Mouse (Mus musculus) neural tube, embryonic 13.5 days (tissue): ENCODE results near the gene Tbccd1. TPM values are rescaled to one million over a fixed set of nuclear protein-coding genes. Genes with fewer than 3 reads are reported as not detected.

Experiments used
- ATAC-seq: fragments of 200-750 bp; cut with Nextera tagmentation; 2 replicates; pipeline ENCODE4 v1.8.0; 2017; ENCODE audit warnings: low read depth, mild to moderate bottlenecking, moderate TSS enrichment, moderate library complexity
- H3K27ac ChIP-seq: fragments of 300-500 bp; sonication (generic); replicated peaks from 2 replicates; pipeline ENCODE4 v1.5.1; 2015; ENCODE audit warnings: moderate library complexity, mild to moderate bottlenecking, inconsistent platforms
- H3K27me3 ChIP-seq: fragments of 300-500 bp; sonication (generic); 2 replicates; pipeline ENCODE4 v1.6.1; 2015; ENCODE audit warnings: mild to moderate bottlenecking, inconsistent platforms
- H3K36me3 ChIP-seq: fragments of 300-500 bp; sonication (generic); 2 replicates; pipeline ENCODE4 v1.6.1; 2015; ENCODE audit warnings: mild to moderate bottlenecking, inconsistent platforms
- H3K4me1 ChIP-seq: fragments of 300-500 bp; sonication (generic); replicated peaks from 2 replicates; pipeline ENCODE4 v1.6.1; 2015; ENCODE audit warnings: inconsistent platforms
- H3K4me2 ChIP-seq: fragments of 300-500 bp; sonication (generic); 2 replicates; pipeline ENCODE4 v1.6.1; 2015; ENCODE audit warnings: inconsistent platforms, mild to moderate bottlenecking, moderate library complexity
- H3K4me3 ChIP-seq: fragments of 300-500 bp; sonication (generic); 2 replicates; pipeline ENCODE4 v1.5.1; 2015; ENCODE audit warnings: mild to moderate bottlenecking, inconsistent platforms
- H3K9ac ChIP-seq: fragments of 300-500 bp; sonication (generic); 2 replicates; pipeline ENCODE4 v1.6.1; 2015; ENCODE audit warnings: moderate library complexity, mild to moderate bottlenecking, inconsistent platforms
- H3K9me3 ChIP-seq: fragments of 300-500 bp; sonication (generic); 2 replicates; pipeline ENCODE4 v1.6.1; 2016; ENCODE audit warnings: inconsistent platforms
- WGBS: fragments of 180-500 bp; shearing (Covaris S2); methylation state at CpG from one replicate; pipeline ENCODE4 v1.1.7; 2015; 5-methylcytosine and 5-hydroxymethylcytosine counted together
- polyA plus RNA-seq: library from polyadenylated mRNA; unstranded; fragments of >200 nt; fragmentation: Nextera tagmentation; extraction: Ambion mirVana; gene quantifications from 2 replicates; pipeline ENCODE4 v1.2.1, GENCODE M21; 2015

Tbccd1 gene
- polyA plus RNA-seq, 1 experiment from 2014 or later: 22.9 TPM

DNA sequence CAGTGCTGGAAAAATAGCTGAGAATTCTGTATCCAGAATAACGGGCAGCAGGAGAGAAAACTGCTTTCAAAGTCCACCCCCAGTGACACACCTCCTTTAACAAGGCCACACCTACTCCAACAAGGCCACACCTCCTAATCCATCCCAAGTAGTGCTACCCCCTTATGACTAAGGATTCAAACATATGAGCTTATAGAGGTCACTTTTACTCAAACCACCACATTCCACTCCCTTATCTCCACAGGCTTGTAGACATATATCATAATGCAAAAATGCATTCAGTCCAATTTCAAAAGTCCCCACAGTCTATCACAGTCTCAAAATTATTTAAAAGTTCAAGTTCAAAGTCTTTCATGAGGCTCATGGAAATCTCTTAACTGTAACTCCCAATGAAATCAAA lies 9.8 kb downstream of the Tbccd1 start:
- no peaks in the 10 kb centered on the region for H3K36me3 ChIP-seq
- peaks cover 13% of the 10 kb centered on the region for H3K4me1 ChIP-seq
- ATAC-seq: no peak
- no peak overlapping the region for H3K4me2 ChIP-seq
- no peaks in the 10 kb centered on the region for H3K27me3 ChIP-seq
- 89% methylated on average over 1 of the region's 1 CpGs for WGBS
- no peak overlapping the region for H3K4me3 ChIP-seq
- H3K9me3 ChIP-seq: no peaks in the 10 kb centered on the region
- no peak overlapping the region for H3K27ac ChIP-seq
- H3K9ac ChIP-seq: no peak overlapping the region

DNA sequence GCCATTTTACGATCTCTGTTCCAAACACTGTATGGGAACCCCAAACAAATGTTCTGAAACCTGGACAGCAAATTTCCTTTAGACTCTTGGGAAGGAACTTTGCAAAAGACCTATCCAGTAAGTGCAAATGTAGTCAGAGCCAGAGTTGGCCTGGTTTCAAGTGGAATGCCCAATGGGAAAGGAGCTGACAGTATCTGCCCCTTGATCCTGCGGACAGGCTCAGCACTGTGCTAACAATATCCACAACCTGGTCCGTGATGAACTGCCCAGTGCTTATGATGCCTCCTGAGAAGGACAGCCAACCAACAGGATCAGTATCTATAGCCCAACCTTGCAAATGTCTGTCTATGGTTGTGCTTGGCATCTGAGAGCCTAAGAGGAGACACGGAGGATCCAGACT lies 12.0 kb downstream of the Tbccd1 start:
- ATAC-seq: no peak
- WGBS: 83% methylated on average over 4 of the region's 4 CpGs
- Histone ChIP-seq H3K9me3 (no peaks in the 10 kb centered on the region), H3K4me2 (no peak overlapping the region), H3K27me3 (no peaks in the 10 kb centered on the region), H3K9ac (no peak overlapping the region), H3K4me3 (no peak overlapping the region), H3K36me3 (peaks cover 13% of the 10 kb centered on the region; the same call in 1 of the 2 replicates), H3K27ac (no peak overlapping the region), H3K4me1 (peaks cover 13% of the 10 kb centered on the region)

DNA sequence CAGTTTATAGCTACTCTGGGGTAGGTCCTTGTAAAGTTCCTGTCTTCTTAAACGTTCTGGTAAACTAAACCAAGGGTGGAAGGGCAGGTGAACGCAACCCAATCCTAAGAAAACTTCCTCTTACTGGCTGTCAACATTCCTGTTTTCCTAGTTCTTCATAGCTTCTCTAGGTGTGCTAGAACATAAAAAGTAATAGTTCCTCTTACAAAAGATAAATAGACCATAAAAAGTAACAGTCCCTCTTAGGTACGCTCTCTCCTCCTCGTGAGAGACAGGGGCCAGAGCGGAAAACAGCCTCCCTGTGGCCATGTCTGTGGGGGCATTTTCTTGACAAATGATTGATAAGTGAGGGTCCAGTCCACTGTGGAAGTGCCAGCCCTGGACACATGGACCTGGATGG lies 12.6 kb downstream of the Tbccd1 start:
- 35% methylated on average over 5 of the region's 5 CpGs for WGBS
- peak; percentile 10; the same call in 1 of the 2 replicates for ATAC-seq
- H3K4me3 ChIP-seq: peak overlapping the region; percentile 55

DNA sequence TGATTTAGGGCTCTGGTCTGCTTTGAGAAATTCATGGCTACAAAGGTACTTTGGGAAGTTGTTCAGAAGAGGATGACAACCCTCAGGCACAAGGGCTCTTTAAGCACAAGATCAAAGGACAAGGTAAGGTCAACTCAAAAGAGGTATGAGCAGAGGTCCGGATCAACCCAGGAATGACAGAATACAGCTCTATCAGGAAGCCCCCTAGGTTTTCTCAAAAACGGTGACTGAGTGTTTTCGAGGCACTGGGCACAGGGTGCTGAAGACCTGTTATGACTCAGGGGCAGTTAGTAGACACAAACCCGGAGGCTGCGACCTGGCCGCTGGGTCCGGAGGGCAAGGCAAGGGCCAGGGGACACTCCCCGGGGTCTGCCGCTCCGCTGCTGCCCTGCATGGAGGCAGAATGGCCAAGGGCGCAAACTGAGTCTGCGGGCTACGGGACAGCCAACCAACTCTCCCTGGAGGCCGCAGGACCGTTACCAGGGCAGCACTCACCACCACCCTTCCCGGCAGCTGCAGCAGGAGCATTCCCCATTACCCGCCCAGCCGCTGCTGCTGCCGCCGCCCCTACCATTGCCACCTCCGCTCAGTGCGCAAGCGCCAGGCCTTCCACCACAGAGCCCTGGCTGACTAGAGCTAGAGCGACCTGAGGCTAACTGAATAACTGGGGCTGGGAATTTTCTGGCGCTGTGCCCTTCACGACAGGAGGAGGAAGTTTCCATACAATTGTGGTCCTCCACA lies 13.2 kb downstream of the Tbccd1 start:
- Histone ChIP-seq H3K4me2 (peak overlapping the region; percentile 87), H3K4me3 (peak overlapping the region; percentile 55), H3K27me3 (no peaks in the 10 kb centered on the region), H3K36me3 (peaks cover 19% of the 10 kb centered on the region; the same call in 1 of the 2 replicates), H3K9ac (peak overlapping the region; percentile 81), H3K4me1 (peaks cover 13% of the 10 kb centered on the region), H3K27ac (peak overlapping the region; percentile 29; the same call in 1 of the 2 replicates), H3K9me3 (no peaks in the 10 kb centered on the region)
- peak; percentile 98 for ATAC-seq
- WGBS: 4% methylated on average over 26 of the region's 26 CpGs

More for the DNA sequence above, 12.6 kb downstream of the Tbccd1 start:
- Histone ChIP-seq H3K9ac (peak overlapping the region; percentile 81), H3K4me2 (peak overlapping the region; percentile 87), H3K36me3 (peaks cover 19% of the 10 kb centered on the region; the same call in 1 of the 2 replicates), H3K27me3 (no peaks in the 10 kb centered on the region), H3K27ac (peak overlapping the region; percentile 29; the same call in 1 of the 2 replicates), H3K9me3 (no peaks in the 10 kb centered on the region), H3K4me1 (peaks cover 13% of the 10 kb centered on the region)

DNA sequence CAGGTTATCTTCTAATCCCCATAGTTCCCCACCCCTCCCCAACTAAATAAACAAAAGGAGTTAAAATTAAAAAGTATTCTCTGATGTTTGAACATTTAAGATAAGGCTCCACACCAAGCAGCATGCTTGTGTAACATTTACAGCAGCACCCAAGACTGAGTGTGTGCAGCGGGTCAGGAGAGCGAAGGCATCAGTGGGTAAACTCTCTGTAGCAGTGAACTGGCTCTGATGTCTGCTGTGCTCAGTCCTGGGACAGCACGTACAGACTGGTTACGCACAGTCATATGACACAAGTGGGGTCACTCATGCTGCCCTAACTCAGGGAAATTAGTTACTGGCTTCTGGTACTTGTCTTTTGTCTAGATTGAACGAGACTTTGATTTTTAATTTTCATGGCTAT lies 14.6 kb downstream of the Tbccd1 start:
- peaks cover 13% of the 10 kb centered on the region for H3K4me1 ChIP-seq
- H3K9ac ChIP-seq: no peak overlapping the region
- H3K9me3 ChIP-seq: no peaks in the 10 kb centered on the region
- no peak overlapping the region for H3K4me3 ChIP-seq
- no peak overlapping the region for H3K4me2 ChIP-seq
- no peak for ATAC-seq
- 96% methylated on average over 5 of the region's 5 CpGs for WGBS
- peaks cover 19% of the 10 kb centered on the region; the same call in 1 of the 2 replicates for H3K36me3 ChIP-seq
- no peak overlapping the region for H3K27ac ChIP-seq
- H3K27me3 ChIP-seq: no peaks in the 10 kb centered on the region

DNA sequence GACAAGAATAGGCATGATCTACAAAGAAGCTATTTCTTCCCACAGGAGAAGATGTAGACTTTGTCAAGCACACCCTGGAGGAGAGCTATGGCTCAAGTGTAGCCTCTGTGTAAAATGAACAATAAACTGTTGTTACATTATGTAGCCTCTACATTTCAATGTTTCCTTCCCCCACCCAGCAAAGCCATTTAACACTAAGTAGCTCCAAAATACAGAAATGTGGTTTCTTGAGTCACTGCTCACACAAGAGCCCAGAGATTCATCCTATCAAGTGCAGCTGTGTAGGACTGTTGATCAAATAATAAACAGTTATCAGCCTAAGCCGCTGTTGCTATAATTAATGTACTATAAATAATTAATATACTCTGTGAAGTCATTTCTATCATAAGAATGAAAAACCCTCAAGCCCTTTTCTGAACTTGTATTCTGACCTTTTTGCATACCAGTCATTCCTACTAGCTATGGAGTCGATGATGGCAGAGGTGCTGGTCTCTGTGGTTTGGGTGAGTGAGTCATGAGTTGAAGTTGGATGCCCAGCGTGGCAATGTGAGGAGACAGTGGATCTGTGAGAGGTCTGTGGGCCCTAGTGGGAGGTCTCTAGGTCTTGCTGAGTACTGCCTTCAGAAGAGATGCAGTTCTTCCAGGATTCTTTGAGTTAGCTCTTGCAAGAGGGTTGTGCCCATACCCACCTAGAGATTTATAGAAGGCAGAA lies 18.2 kb downstream of the Tbccd1 start:
- 0 out of 2 replicates have a peak, but pooled peaks cover 6% of the 10 kb centered on the region for H3K4me1 ChIP-seq
- no peak overlapping the region for H3K27ac ChIP-seq
- peaks cover 27% of the 10 kb centered on the region; the same call in 1 of the 2 replicates for H3K36me3 ChIP-seq
- no peaks in the 10 kb centered on the region for H3K27me3 ChIP-seq
- H3K4me2 ChIP-seq: no peak overlapping the region
- no peak overlapping the region for H3K4me3 ChIP-seq
- H3K9ac ChIP-seq: no peak overlapping the region
- no peak for ATAC-seq
- 86% methylated on average over 3 of the region's 3 CpGs for WGBS
- no peaks in the 10 kb centered on the region for H3K9me3 ChIP-seq

DNA sequence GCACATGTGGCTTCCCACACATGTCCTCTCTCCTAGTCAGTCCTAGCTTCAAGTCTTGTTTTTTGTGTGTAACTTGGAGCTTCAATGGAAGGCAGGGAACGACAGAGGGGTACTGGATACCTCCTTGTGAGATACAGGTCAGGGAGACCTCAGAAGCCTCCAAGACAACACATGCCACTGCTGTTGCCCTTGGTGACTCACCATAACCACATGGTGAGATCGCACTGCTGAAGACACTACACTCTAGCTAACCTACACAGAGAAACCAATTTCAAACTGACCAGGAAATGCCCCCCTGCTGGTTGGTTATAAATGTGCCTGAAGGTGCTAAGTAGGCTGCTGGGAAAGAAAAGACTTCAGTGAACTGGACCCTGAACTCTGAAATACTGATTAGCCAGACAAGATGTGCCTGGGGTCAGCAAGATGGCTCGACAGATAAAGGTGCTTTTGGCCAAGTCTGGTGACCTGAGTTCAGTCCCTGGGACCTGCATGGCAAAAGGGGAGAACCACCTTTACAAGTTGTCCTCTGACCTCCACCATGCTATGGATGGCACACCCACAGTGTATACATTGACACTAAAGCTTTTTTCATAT lies 24.4 kb downstream of the Tbccd1 start:
- Histone ChIP-seq H3K4me1 (no peaks in the 10 kb centered on the region), H3K4me2 (no peak overlapping the region), H3K4me3 (no peak overlapping the region), H3K9me3 (no peaks in the 10 kb centered on the region), H3K27me3 (no peaks in the 10 kb centered on the region), H3K36me3 (peaks cover 20% of the 10 kb centered on the region), H3K9ac (no peak overlapping the region), H3K27ac (no peak overlapping the region)
- WGBS: 87% methylated on average over 3 of the region's 3 CpGs
- no peak for ATAC-seq

DNA sequence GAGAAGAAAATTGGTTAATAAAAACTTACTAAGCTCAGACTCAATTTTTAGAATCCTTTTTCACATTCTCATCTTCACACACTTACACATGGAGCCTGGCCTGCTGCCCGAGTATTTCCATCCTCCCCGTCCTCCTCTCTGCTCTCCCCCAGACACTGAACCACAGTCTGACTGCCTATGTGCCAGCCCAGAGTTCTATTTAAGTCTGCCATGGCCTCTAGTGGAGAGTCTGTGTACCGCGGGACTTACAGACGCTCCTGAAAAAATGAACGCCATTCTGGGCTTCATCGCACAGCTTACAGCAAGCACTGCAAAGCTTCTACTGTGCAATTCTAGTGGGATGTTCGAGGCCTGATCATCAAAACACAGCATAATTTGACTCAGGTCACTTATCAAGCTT lies 36.7 kb downstream of the Tbccd1 start:
- H3K36me3 ChIP-seq: peaks cover 30% of the 10 kb centered on the region
- no peaks in the 10 kb centered on the region for H3K4me1 ChIP-seq
- no peaks in the 10 kb centered on the region for H3K27me3 ChIP-seq
- no peak; the same call in 1 of the 2 replicates for ATAC-seq
- WGBS: 59% methylated on average over 8 of the region's 8 CpGs
- H3K27ac ChIP-seq: no peak overlapping the region
- H3K4me3 ChIP-seq: no peak overlapping the region
- no peak overlapping the region for H3K9ac ChIP-seq
- no peak overlapping the region for H3K4me2 ChIP-seq
- no peaks in the 10 kb centered on the region for H3K9me3 ChIP-seq

DNA sequence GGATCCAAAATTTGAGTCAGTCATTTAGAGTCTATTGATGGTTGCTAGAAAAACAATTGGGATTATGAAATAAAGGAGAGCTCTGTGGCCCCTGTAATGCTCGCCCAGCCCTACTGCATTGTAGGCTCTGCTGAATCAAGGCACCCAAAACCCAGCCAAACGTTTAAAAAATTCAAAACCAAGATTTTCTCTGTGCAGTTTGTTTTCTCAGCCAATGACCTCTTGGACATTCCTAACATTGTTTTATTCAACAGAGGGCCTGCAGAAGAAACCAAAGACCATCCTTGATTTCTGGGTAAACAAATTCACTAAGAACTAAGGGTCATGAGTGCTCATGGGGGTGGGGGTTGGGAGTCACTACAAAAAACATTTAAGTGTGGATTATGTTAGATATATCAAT lies 46.0 kb downstream of the Tbccd1 start, which contains the start of gene Crygs:
Gene Crygs (minus strand): TSS at position 101 of the 400 bp plus-strand sequence.
- Histone ChIP-seq H3K9me3 (no peaks in the 10 kb centered on the region), H3K9ac (no peak within 1 kb of the TSS)
- 79% methylated on average over 2 of the region's 2 CpGs for WGBS

DNA sequence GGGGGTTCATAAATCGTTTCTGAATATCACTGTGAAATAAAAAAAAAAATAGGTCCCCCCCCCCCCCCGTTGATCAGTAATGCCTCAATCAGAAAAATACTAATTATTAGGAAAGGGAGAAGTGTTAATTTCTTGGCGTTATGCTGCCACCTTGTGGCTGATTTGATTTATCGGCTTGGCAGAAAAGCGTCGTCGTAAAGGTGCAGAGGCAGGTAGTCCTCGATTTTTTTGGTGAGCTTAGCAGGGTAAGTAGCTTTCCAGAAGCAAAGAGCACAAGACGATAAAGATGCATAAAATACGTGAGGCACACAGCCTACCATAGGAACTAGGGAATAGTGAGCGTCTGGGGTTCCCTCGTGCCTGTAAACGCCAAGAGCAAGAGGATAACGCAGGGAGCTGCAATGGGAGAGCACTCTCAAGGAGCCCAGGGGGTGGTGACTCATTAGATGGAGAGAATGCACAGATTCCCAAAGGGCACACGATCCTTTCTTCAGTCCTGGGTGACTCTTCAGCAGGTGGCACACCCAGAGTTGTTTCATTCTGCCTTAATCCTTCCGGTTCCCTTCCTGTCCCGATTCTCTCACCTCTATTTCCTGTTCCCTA lies 49.9 kb downstream of the Tbccd1 start:
- H3K4me3 ChIP-seq: no peak overlapping the region

More for the DNA sequence above, 46.0 kb downstream of the Tbccd1 start, which contains the start of gene Crygs:
- 0 out of 2 replicates have a peak, but pooled peaks cover 3% of the 10 kb centered on the region for H3K4me1 ChIP-seq
- H3K36me3 ChIP-seq: peaks cover 14% of the 10 kb centered on the region
- peaks cover 30% of the 10 kb centered on the region for H3K27me3 ChIP-seq
- no peak within 1 kb of the TSS for H3K4me3 ChIP-seq
- no peak for ATAC-seq
- no peak within 1 kb of the TSS for H3K27ac ChIP-seq
- no peak within 1 kb of the TSS for H3K4me2 ChIP-seq

DNA sequence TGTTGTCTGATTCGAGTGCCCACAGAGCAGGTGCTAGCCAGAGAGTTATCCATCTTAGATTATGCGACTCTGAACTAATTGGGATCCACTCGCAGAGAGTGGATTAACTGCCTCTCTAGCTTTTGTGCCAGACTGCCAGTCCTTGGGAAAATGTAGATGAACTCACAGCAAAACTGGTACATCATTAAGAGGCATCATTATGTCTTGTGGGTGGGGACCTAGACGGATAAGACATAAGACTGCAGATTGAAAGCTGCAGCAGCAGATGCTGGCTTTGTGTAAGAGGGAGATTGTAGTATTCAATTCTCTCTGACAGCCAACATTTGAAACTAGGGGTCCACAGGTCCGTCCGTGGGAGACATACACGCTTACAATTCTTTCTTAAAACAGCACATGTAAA lies 54.7 kb downstream of the Tbccd1 start:
- ATAC-seq: no peak
- Histone ChIP-seq H3K4me1 (peaks cover 17% of the 10 kb centered on the region), H3K36me3 (no peaks in the 10 kb centered on the region), H3K9me3 (no peaks in the 10 kb centered on the region), H3K4me3 (no peak overlapping the region), H3K4me2 (no peak overlapping the region), H3K9ac (no peak overlapping the region), H3K27ac (no peak overlapping the region), H3K27me3 (peaks cover 94% of the 10 kb centered on the region)
- 76% methylated on average over 7 of the region's 7 CpGs for WGBS

More for the DNA sequence above, 49.9 kb downstream of the Tbccd1 start:
- Histone ChIP-seq H3K27ac (no peak overlapping the region), H3K4me2 (peak overlapping the region; percentile 48), H3K9ac (0 out of 2 replicates have a peak overlapping the region, but pooled peaks have one; percentile 38), H3K4me1 (0 out of 2 replicates have a peak, but pooled peaks cover 3% of the 10 kb centered on the region), H3K9me3 (no peaks in the 10 kb centered on the region), H3K27me3 (peaks cover 67% of the 10 kb centered on the region), H3K36me3 (no peaks in the 10 kb centered on the region)
- ATAC-seq: no peak
- 14% methylated on average over 17 of the region's 17 CpGs for WGBS
